Mouse (Mus musculus): ENCODE measurements at regions not wholly inside any gene's neighbourhood (a gene's known extent, or its start where the extent isn't known, plus 50 kb on each side); places are given as distances from the start of the nearest gene placed in this dataset.

DNA sequence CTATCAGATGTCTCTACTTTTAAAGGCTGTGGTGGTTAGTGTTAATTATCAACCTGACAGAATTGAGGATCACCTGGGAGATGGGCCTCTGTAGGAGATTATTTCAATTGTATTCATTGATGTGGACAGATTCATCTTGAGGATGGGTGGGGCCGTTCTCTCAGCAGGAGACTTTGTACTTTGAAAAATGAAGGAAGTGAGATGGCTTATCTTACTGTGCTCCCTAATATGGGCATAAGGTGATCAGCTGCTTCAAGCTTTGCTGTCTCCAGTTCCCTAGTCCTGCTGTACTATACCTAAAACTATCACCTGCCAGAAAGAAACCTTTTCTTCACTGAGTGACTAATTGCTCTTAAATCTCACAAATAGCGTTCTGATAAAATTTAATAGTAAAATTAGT is 159.4 kb downstream of the Rad51ap2 start:
- TF ChIP-seq CTCF (IDR thresholded peaks at IDR 0.05; ENCODE audit: low read depth, low read length) (no peak), POLR2A (IDR thresholded peaks at IDR 0.05; ENCODE audit: extremely low read depth, insufficient read depth, low read length) (no peak)

Measured in liver, adult 2 months (tissue).